Mouse (Mus musculus): ENCODE data around the gene Crygn. TPM values are rescaled to one million over a fixed set of nuclear protein-coding genes. Genes with fewer than 3 reads are reported as not detected.

The Crygn gene
- polyA plus RNA-seq, 1 experiment from 2014 or later = not detected

DNA sequence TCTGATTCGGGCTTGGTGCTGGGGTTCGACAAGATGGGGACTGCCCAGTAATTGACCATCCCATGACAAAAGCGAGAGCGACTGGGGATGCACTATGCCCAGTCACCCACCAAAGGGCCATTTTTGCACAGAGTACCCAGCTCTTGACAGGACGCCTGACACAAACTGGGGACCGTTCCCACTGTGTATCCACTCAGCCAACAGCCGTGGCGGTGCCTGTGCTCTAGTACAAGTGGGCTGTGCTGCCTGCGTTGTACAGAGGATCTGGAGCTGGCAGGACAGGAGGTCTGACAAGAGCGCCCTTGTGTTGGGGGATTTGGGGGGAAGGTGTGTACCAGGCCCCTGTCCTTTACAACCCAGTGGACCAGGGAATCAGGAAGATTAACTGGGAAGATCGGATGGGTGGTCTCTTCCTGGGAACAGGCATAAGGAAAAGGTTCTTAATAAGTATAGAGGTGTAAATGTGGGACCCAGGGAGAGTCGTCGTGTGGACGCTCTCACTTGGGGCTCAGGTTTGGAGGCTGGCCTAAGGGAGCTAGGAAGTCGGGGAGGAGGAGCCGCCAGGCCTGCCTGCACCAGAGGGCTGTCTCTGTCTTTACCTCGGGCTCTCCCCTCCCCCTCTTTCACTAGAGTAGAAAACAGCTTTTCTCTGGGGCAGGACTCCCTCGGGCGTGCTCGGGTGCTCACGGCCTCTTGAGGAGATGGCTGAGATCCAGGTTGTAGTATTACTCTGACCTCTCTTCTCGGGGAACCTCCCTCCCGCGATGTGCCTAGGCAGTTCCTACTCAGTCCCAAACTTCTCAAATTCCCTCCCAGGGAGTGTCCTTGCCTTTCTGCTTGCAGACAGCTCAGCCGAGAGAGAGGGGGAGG lies 6.3 kb downstream of the Crygn start:
- ATAC-seq (ENCODE audit: low read depth) = peak; percentile 66
- peak overlapping the region; percentile 81 for H3K4me2 ChIP-seq (ENCODE audit: low read depth, low read length)
- peaks cover 14% of the 10 kb centered on the region for H3K4me1 ChIP-seq (ENCODE audit: control insufficient read depth, insufficient read depth, low read length)
- under 1% methylated on average over 24 of the region's 25 CpGs for WGBS
- peak overlapping the region; percentile 46 for H3K4me3 ChIP-seq (ENCODE audit: low read depth, low read length)
- peak overlapping the region; percentile 61 for H3K9ac ChIP-seq (replicated peaks; ENCODE audit: low read depth, low read length)
- no peaks in the 10 kb centered on the region for H3K9me3 ChIP-seq (ENCODE audit: control insufficient read depth, low read length)
- H3K36me3 ChIP-seq (ENCODE audit: control insufficient read depth, insufficient read depth, low read length) = no peaks in the 10 kb centered on the region
- no peaks in the 10 kb centered on the region for H3K27me3 ChIP-seq (ENCODE audit: control insufficient read depth, insufficient read depth, low read length)
- H3K27ac ChIP-seq (ENCODE audit: low read depth, low read length) = peak overlapping the region; percentile 80

GRCm38 (mm10) chr5:24750321-24751304 lies 7.2 kb downstream of the Crygn start:
- Histone ChIP-seq H3K4me1 (ENCODE audit: control insufficient read depth, insufficient read depth, low read length) (peaks cover 14% of the 10 kb centered on the region), H3K27me3 (ENCODE audit: control insufficient read depth, insufficient read depth, low read length) (no peaks in the 10 kb centered on the region), H3K4me2 (ENCODE audit: low read depth, low read length) (peak overlapping the region; percentile 81), H3K27ac (ENCODE audit: low read depth, low read length) (peak overlapping the region; percentile 80), H3K4me3 (ENCODE audit: low read depth, low read length) (peak overlapping the region; percentile 46), H3K9me3 (ENCODE audit: control insufficient read depth, low read length) (no peaks in the 10 kb centered on the region), H3K9ac (replicated peaks; ENCODE audit: low read depth, low read length) (peak overlapping the region; percentile 61), H3K36me3 (ENCODE audit: control insufficient read depth, insufficient read depth, low read length) (no peaks in the 10 kb centered on the region)
- WGBS = under 1% methylated on average over 56 of the region's 59 CpGs
- ATAC-seq (ENCODE audit: low read depth) = peak; percentile 84

DNA sequence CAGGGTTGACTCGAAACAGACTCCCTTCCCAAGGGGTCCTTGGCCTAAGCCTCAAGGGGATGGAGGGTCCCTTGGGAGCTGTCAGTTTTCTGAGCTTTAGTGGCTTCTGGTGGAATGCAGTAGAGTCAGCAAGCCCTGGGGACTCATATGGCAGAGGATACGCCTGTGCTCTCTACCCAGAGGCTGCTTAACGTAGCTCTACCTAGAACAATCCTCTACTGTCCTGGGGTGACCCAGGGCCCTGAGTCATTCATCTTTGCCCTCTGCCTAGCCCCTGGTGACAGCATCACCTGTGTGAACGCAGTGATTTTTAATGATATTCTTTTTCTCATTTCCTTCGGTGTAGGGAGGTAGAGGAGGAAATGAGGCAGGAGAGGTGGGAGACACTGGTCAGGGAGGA lies 8.1 kb downstream of the Crygn start:
- Histone ChIP-seq H3K27ac (ENCODE audit: low read depth, low read length) (peak overlapping the region; percentile 72; the same call in 1 of the 2 replicates), H3K27me3 (ENCODE audit: control insufficient read depth, insufficient read depth, low read length) (no peaks in the 10 kb centered on the region), H3K9me3 (ENCODE audit: control insufficient read depth, low read length) (no peaks in the 10 kb centered on the region), H3K9ac (replicated peaks; ENCODE audit: low read depth, low read length) (peak overlapping the region; percentile 61), H3K36me3 (ENCODE audit: control insufficient read depth, insufficient read depth, low read length) (no peaks in the 10 kb centered on the region), H3K4me2 (ENCODE audit: low read depth, low read length) (peak overlapping the region; percentile 81), H3K4me1 (ENCODE audit: control insufficient read depth, insufficient read depth, low read length) (peaks cover 14% of the 10 kb centered on the region), H3K4me3 (ENCODE audit: low read depth, low read length) (peak overlapping the region; percentile 46)
- WGBS = 50% methylated on average over 5 of the region's 5 CpGs
- ATAC-seq (ENCODE audit: low read depth) = no peak

GRCm38 (mm10) chr5:24747533-24747932 lies 10.3 kb downstream of the Crygn start:
- Histone ChIP-seq H3K4me3 (ENCODE audit: low read depth, low read length) (no peak overlapping the region), H3K27me3 (ENCODE audit: control insufficient read depth, insufficient read depth, low read length) (no peaks in the 10 kb centered on the region), H3K9me3 (ENCODE audit: control insufficient read depth, low read length) (no peaks in the 10 kb centered on the region), H3K4me1 (ENCODE audit: control insufficient read depth, insufficient read depth, low read length) (peaks cover 14% of the 10 kb centered on the region), H3K9ac (replicated peaks; ENCODE audit: low read depth, low read length) (no peak overlapping the region), H3K36me3 (ENCODE audit: control insufficient read depth, insufficient read depth, low read length) (no peaks in the 10 kb centered on the region), H3K27ac (ENCODE audit: low read depth, low read length) (no peak overlapping the region), H3K4me2 (ENCODE audit: low read depth, low read length) (no peak overlapping the region)
- 20% methylated on average over 6 of the region's 6 CpGs for WGBS
- no peak for ATAC-seq (ENCODE audit: low read depth)

DNA sequence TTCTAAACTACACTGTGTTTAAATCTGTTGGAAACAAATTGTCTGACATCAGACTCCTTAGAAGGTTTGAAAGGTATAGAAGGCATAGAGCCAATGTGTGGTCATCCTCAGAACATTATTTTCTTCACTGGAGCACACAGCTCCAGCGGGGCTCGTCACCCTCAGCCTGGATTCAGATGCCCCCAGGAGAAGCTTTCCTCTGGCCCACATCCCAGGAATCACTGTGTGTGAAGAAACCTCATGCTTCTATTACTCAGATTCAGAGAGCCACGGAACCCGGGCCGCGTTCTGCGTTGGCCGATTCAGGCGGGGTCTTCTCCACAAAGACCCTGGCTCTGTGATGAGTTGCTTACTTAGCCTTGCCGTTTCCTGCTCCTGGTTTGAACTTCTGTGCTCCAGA lies 13.9 kb downstream of the Crygn start:
- Histone ChIP-seq H3K36me3 (ENCODE audit: control insufficient read depth, insufficient read depth, low read length) (no peaks in the 10 kb centered on the region), H3K9me3 (ENCODE audit: control insufficient read depth, low read length) (no peaks in the 10 kb centered on the region), H3K27ac (ENCODE audit: low read depth, low read length) (no peak overlapping the region), H3K4me3 (ENCODE audit: low read depth, low read length) (no peak overlapping the region), H3K27me3 (ENCODE audit: control insufficient read depth, insufficient read depth, low read length) (no peaks in the 10 kb centered on the region), H3K4me1 (ENCODE audit: control insufficient read depth, insufficient read depth, low read length) (no peaks in the 10 kb centered on the region), H3K4me2 (ENCODE audit: low read depth, low read length) (no peak overlapping the region), H3K9ac (replicated peaks; ENCODE audit: low read depth, low read length) (no peak overlapping the region)
- no peak for ATAC-seq (ENCODE audit: low read depth)
- 92% methylated on average over 10 of the region's 10 CpGs for WGBS

DNA sequence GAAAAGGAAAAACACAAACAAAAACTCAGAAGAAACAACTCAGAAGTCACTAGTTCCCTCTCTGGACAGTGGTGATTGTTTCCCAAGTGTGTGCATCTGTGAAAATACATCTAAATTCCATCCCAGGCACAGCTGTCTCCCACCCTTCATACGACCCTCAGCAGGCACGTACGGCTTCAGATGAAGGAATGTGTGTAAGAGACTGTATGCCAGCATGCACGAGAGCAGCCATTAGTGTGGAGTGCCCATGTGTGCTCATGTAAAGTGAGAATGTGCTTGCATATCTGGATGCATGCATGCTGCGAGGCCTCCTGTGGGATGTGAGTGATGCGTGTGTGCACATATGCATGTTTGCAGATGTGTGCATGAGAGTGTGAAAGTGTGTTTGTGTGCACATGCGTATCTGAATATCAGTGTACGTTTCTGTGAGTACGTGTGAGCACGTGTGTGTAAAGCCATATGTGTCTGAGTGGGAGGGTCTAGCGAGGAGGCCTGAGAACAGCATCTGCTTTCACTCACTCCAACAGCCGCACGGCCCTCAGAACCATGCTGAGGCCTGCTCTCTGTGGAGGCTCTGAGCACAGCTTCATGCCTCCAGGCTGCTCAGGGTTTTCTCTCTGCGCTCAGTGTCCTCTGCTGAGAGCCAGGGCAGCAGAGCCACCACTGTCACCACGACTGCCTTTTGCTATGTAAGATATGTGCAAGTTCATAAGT lies 16.5 kb downstream of the Crygn start:
- 73% methylated on average over 15 of the region's 15 CpGs for WGBS
- H3K27me3 ChIP-seq (ENCODE audit: control insufficient read depth, insufficient read depth, low read length) = no peaks in the 10 kb centered on the region
- no peaks in the 10 kb centered on the region for H3K4me1 ChIP-seq (ENCODE audit: control insufficient read depth, insufficient read depth, low read length)
- H3K9ac ChIP-seq (replicated peaks; ENCODE audit: low read depth, low read length) = no peak overlapping the region
- H3K4me2 ChIP-seq (ENCODE audit: low read depth, low read length) = no peak overlapping the region
- no peak overlapping the region for H3K27ac ChIP-seq (ENCODE audit: low read depth, low read length)
- H3K4me3 ChIP-seq (ENCODE audit: low read depth, low read length) = no peak overlapping the region
- no peaks in the 10 kb centered on the region for H3K36me3 ChIP-seq (ENCODE audit: control insufficient read depth, insufficient read depth, low read length)
- no peaks in the 10 kb centered on the region for H3K9me3 ChIP-seq (ENCODE audit: control insufficient read depth, low read length)
- no peak for ATAC-seq (ENCODE audit: low read depth)

DNA sequence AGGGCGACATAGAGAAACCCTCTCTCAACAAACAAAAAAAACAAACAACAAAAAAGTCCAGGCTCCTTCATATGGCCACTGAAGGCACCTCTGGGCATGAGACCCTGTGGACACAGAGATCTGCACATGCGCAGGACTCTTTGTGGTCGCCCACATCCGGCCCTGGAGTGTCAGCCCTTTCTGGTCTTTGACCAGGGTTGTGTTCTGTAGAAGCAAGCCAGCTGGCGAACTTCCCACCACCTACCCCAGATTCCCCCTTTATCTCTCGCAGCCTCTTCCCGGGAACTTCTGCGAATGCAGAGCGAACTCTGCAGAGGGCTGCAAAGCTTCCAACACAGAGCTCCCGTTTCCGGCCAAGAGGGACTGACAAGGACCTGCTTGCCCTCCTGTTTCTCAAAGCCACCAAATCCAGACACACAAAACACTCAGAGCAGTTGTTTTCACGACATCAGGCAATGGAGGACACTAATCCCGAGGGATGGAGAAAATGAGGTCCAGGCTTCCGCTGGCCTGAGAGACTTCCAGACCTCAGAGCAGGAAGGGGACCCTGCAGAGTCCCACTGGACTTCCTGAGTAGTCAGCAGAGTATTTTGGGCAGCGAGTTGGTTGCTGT lies 18.6 kb downstream of the Crygn start:
- Histone ChIP-seq H3K27ac (ENCODE audit: low read depth, low read length) (no peak overlapping the region), H3K36me3 (ENCODE audit: control insufficient read depth, insufficient read depth, low read length) (no peaks in the 10 kb centered on the region), H3K9me3 (ENCODE audit: control insufficient read depth, low read length) (no peaks in the 10 kb centered on the region), H3K27me3 (ENCODE audit: control insufficient read depth, insufficient read depth, low read length) (no peaks in the 10 kb centered on the region), H3K4me2 (ENCODE audit: low read depth, low read length) (no peak overlapping the region), H3K4me1 (ENCODE audit: control insufficient read depth, insufficient read depth, low read length) (no peaks in the 10 kb centered on the region), H3K4me3 (ENCODE audit: low read depth, low read length) (no peak overlapping the region), H3K9ac (replicated peaks; ENCODE audit: low read depth, low read length) (no peak overlapping the region)
- no peak for ATAC-seq (ENCODE audit: low read depth)
- WGBS = 67% methylated on average over 15 of the region's 15 CpGs

DNA sequence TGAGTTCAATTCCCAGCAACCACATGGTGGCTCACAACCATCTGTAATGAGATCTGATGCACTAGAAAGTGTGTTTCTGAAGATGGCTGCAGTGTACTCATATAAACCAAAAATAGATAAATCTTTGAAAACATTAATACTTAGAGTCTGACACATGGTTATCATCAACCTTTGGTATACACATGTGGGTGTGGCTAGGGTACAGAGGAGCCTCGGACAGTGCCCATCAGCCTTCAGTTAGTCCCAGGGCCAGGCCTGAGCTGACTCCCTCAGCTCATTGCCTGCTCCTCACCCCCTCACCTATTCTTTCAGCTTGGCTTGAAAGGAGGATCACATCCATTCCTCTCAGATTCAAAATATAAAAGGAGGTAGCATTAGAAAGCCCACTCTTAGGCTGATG lies 19.3 kb downstream of the Crygn start:
- Histone ChIP-seq H3K4me2 (ENCODE audit: low read depth, low read length) (no peak overlapping the region), H3K4me1 (ENCODE audit: control insufficient read depth, insufficient read depth, low read length) (no peaks in the 10 kb centered on the region), H3K27me3 (ENCODE audit: control insufficient read depth, insufficient read depth, low read length) (no peaks in the 10 kb centered on the region), H3K4me3 (ENCODE audit: low read depth, low read length) (no peak overlapping the region), H3K36me3 (ENCODE audit: control insufficient read depth, insufficient read depth, low read length) (no peaks in the 10 kb centered on the region), H3K9me3 (ENCODE audit: control insufficient read depth, low read length) (no peaks in the 10 kb centered on the region), H3K9ac (replicated peaks; ENCODE audit: low read depth, low read length) (no peak overlapping the region), H3K27ac (ENCODE audit: low read depth, low read length) (no peak overlapping the region)
- WGBS = 95% methylated on average over 1 of the region's 1 CpGs
- ATAC-seq (ENCODE audit: low read depth) = no peak

Data from neural tube, embryonic 14.5 days (tissue).